9 mouse cellular contexts compared by ENCODE assay signal in the genomic region with DNA sequence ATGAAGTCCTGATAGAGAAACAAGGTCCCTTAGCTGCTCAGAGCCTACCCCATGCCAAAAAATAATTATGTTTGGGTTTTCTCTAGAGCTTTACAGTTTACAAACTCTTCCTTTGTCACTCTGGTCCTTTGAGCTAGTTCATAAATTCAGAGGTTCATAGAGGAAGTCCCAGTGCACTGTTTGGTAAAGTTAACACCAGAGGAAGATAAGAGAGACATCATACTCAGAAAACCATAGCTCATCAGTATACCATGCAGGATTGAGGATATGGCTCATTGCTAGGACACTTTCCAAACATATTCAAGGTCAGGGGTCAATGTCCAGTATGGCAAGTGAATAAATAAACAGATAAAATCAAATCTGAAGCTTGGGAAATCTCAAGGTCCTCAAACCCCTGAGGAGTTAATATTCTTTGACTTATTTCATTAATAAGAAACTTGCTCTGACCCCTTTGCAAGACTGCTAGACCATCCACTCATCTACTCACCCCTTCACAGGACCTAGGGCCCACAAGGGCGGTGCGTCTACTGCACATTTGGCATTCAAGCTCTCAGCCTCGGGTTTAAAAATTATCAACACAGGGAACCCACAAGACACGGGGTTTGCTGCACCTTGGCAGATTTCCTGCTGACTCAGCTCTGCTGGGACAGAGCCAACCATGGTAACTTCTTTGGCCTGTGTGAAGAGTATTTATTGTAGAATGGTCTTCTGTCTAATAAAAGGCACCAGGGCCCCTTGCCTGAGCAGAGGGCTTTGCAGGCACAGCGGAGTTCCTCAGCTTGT. TPM values are rescaled to one million over a fixed set of nuclear protein-coding genes. Genes with fewer than 3 reads are reported as not detected.
DNase-seq lines count a peak whose midpoint lies in the region; ATAC-seq and TF ChIP-seq lines count a peak whose summit lies in the region.
"Had no signal": no experiment of that assay in that cellular context is flagged by ENCODE, and none has a peak within 500 bp of the region (broad histone marks: within the 10 kb centered on the region; RNA-seq: fewer than 3 reads in every experiment).

No protein-coding gene starts in this region.

- TF ChIP-seq POLR2A in liver, adult 2 months (IDR thresholded peaks at IDR 0.05; ENCODE audit: extremely low read depth, insufficient read depth, low read length) = no peak
- TF ChIP-seq POLR2A in limb, embryonic 14.5 days (IDR thresholded peaks at IDR 0.05; ENCODE audit: borderline replicate concordance, extremely low read depth, insufficient read depth, insufficient read length) = no peak

- H3K27me3 ChIP-seq in liver, adult 2 months (ENCODE audit: control insufficient read depth, insufficient read depth, low read length) = no peaks in the 10 kb centered on the region
- 0 out of 2 replicates have a peak, but pooled peaks cover 2% of the 10 kb centered on the region for H3K27me3 ChIP-seq in liver, postnatal 0 days (ENCODE audit: insufficient read depth, low read length)
- no peaks in the 10 kb centered on the region for H3K27me3 ChIP-seq in limb, embryonic 14.5 days (ENCODE audit: control insufficient read depth, insufficient read depth, low read length)
- 0 out of 2 replicates have a peak, but pooled peaks cover 2% of the 10 kb centered on the region for H3K27me3 ChIP-seq in forebrain, embryonic 15.5 days
- H3K27me3 ChIP-seq: neural tube, embryonic 13.5 days had no signal

- peaks cover 18% of the 10 kb centered on the region for H3K4me1 ChIP-seq in liver, adult 2 months (ENCODE audit: control insufficient read depth, insufficient read depth, low read length)
- peaks cover 19% of the 10 kb centered on the region for H3K4me1 ChIP-seq in liver, postnatal 0 days (ENCODE audit: insufficient read depth)
- H3K4me1 ChIP-seq in limb, embryonic 14.5 days (ENCODE audit: control insufficient read depth, insufficient read depth, low read length) = peaks cover 15% of the 10 kb centered on the region
- peaks cover 3% of the 10 kb centered on the region for H3K4me1 ChIP-seq in forebrain, embryonic 15.5 days

- H3K36me3 ChIP-seq in liver, adult 2 months (ENCODE audit: control insufficient read depth, insufficient read depth, low read length) = no peaks in the 10 kb centered on the region
- H3K36me3 ChIP-seq in liver, postnatal 0 days (replicated peaks; ENCODE audit: insufficient read depth, low read length) = no peaks in the 10 kb centered on the region
- no peaks in the 10 kb centered on the region for H3K36me3 ChIP-seq in limb, embryonic 14.5 days (ENCODE audit: control insufficient read depth, insufficient read depth, low read length)
- H3K36me3 ChIP-seq in forebrain, embryonic 15.5 days = no peaks in the 10 kb centered on the region
- H3K36me3 ChIP-seq: neural tube, embryonic 13.5 days had no signal

- no peak for ATAC-seq in liver, postnatal 0 days
- no peak for ATAC-seq in limb, embryonic 14.5 days (ENCODE audit: low FRiP score, low read depth)
- ATAC-seq in forebrain, embryonic 15.5 days (replicated peaks) = no peak

- H3K79me2 ChIP-seq in liver, adult 2 months (ENCODE audit: control insufficient read depth, insufficient read depth, low read length) = no peaks in the 10 kb centered on the region

- H3K4me3 ChIP-seq in liver, adult 2 months (ENCODE audit: insufficient read depth, low read depth, low read length) = no peak overlapping the region
- no peak overlapping the region for H3K4me3 ChIP-seq in liver, postnatal 0 days (ENCODE audit: low read depth, low read length)
- H3K4me3 ChIP-seq in limb, embryonic 14.5 days (replicated peaks; ENCODE audit: low read length) = no peak overlapping the region
- H3K4me3 ChIP-seq in forebrain, embryonic 15.5 days = no peak overlapping the region
- H3K4me3 ChIP-seq: neural tube, embryonic 13.5 days had no signal

- H3K9me3 ChIP-seq in liver, postnatal 0 days (ENCODE audit: low read length) = no peaks in the 10 kb centered on the region
- no peaks in the 10 kb centered on the region for H3K9me3 ChIP-seq in limb, embryonic 14.5 days (ENCODE audit: control insufficient read depth, low read length)
- no peaks in the 10 kb centered on the region for H3K9me3 ChIP-seq in forebrain, embryonic 15.5 days
- H3K9me3 ChIP-seq: neural tube, embryonic 13.5 days had no signal

- no peak for TF ChIP-seq EP300 in liver, postnatal 0 days (IDR thresholded peaks at IDR 0.05; ENCODE audit: low read depth)

- no peak overlapping the region for H3K9ac ChIP-seq in liver, adult 2 months (ENCODE audit: low read depth, low read length)
- no peak overlapping the region for H3K9ac ChIP-seq in liver, postnatal 0 days (replicated peaks)
- no peak overlapping the region for H3K9ac ChIP-seq in limb, embryonic 14.5 days (ENCODE audit: low read depth, low read length, severe bottlenecking)
- H3K9ac ChIP-seq in forebrain, embryonic 15.5 days (replicated peaks) = no peak overlapping the region
- H3K9ac ChIP-seq: neural tube, embryonic 13.5 days had no signal

- 37% methylated on average over 5 of the region's 5 CpGs for WGBS in liver, adult 2 months
- 37% methylated on average over 5 of the region's 5 CpGs for whole genome bisulfite sequencing in liver, postnatal 0 days (ENCODE audit: insufficient replicate concordance)
- WGBS in limb, embryonic 14.5 days = 48% methylated on average over 5 of the region's 5 CpGs
- WGBS in forebrain, embryonic 15.5 days = 56% methylated on average over 5 of the region's 5 CpGs

- H3K27ac ChIP-seq in liver, adult 2 months (replicated peaks; ENCODE audit: insufficient read depth, low read depth, low read length) = no peak overlapping the region
- no peak overlapping the region for H3K27ac ChIP-seq in liver, postnatal 0 days (ENCODE audit: low read depth)
- no peak overlapping the region for H3K27ac ChIP-seq in limb, embryonic 14.5 days (replicated peaks; ENCODE audit: low read depth, low read length)
- H3K27ac ChIP-seq in forebrain, embryonic 15.5 days (replicated peaks) = no peak overlapping the region
- H3K27ac ChIP-seq: neural tube, embryonic 13.5 days had no signal

- peak; percentile 68 for DNase-seq in liver, adult 2 months (ENCODE audit: extremely low read depth, low read depth, low spot score)
- no peak for DNase-seq in liver, postnatal 0 days
- peak; percentile 93 for DNase-seq in adrenal gland, postnatal 25 days
- DNase-seq in heart, adult 8-10 months (ENCODE audit: low spot score) = peak; percentile 57
- peak; percentile 56 for DNase-seq in limb, embryonic 14.5 days (ENCODE audit: low spot score)
- DNase-seq in urinary bladder, postnatal 25 days (ENCODE audit: low spot score) = peak; percentile 68
- no peak for DNase-seq in left cerebral cortex, postnatal 36 days (ENCODE audit: low spot score in 2 of 2)

- no peak for TF ChIP-seq CTCF in liver, adult 2 months (IDR thresholded peaks at IDR 0.05; ENCODE audit: low read depth, low read length)
- TF ChIP-seq CTCF in liver, postnatal 0 days (IDR thresholded peaks at IDR 0.05; ENCODE audit: low read depth) = no peak

- intact Hi-C loops in left cerebral cortex, postnatal 36 days (cut with DNase I) = no loop called here

- H3K4me2 ChIP-seq in liver, postnatal 0 days (ENCODE audit: low read depth, low read length) = no peak overlapping the region
- H3K4me2 ChIP-seq in limb, embryonic 14.5 days (replicated peaks; ENCODE audit: low read depth, low read length, severe bottlenecking) = no peak overlapping the region
- H3K4me2 ChIP-seq in forebrain, embryonic 15.5 days (replicated peaks) = no peak overlapping the region
- H3K4me2 ChIP-seq: neural tube, embryonic 13.5 days had no signal

RNA-seq across cellular contexts. Expression of gene Chst15, which starts 8.7 kb away (rescaled TPM):
- total RNA-seq in liver, adult 2 months (2014; rRNA removed) = 6.5 and 10.4 TPM in 2 replicates
- polyA plus RNA-seq in liver, adult 2 months (2012; rRNA removed) = 3.0 and 4.3 TPM in 2 replicates
- polyA plus RNA-seq in liver, postnatal 0 days (2015; fragmentation: Nextera tagmentation; extraction: Ambion mirVana) = 4.2 and 5.4 TPM in 2 replicates
- 33.6 and 41.1 TPM in 2 replicates for total RNA-seq in adrenal gland, postnatal 25 days (2021)
- 1 to 10 TPM; 5.5 to 8.9 (median 6.6) TPM for total RNA-seq in heart, adult 8-10 months (2022)
- polyA plus RNA-seq in limb, embryonic 14.5 days (2012; rRNA removed) = 16.1 and 19.1 TPM in 2 replicates
- 16.4 and 21.7 TPM in 2 replicates for polyA plus RNA-seq in limb, embryonic 14.5 days (2014; fragmentation: Nextera tagmentation; extraction: Ambion mirVana)
- total RNA-seq in left cerebral cortex, postnatal 36 days (2021) = 10 to 100 TPM; 38.1 to 49.1 TPM
- polyA plus RNA-seq in forebrain, embryonic 15.5 days (2015; fragmentation: Nextera tagmentation; extraction: Ambion mirVana) = 20.1 and 22.0 TPM in 2 replicates

Comparison
In these comparisons a context has a peak if more than half of its experiments do, and no peak if none do; other contexts are left out.
1. DNase-seq: peak in liver, adult 2 months (single experiment), adrenal gland, postnatal 25 days (single experiment), heart, adult 8-10 months (single experiment), limb, embryonic 14.5 days (single experiment) and urinary bladder, postnatal 25 days (single experiment); none in liver, postnatal 0 days (single experiment) and left cerebral cortex, postnatal 36 days (0 of 2).